Mouse (Mus musculus) midbrain, embryonic 14.5 days (tissue): Measurements from ENCODE around the gene Dcaf4. TPM values are rescaled to one million over a fixed set of nuclear protein-coding genes. Genes with fewer than 3 reads are reported as not detected.

Experiments
- ATAC-seq: fragments of 200-750 bp; cut with Nextera tagmentation; 2 replicates; pipeline ENCODE4 v1.8.0; 2017; ENCODE audit warnings: moderate number of reproducible peaks, moderate library complexity; ENCODE audit not compliant: low FRiP score, low TSS enrichment
- DNase-seq: peaks from one replicate; pipeline ENCODE4 v3.0.0-alpha.2; 2015
- H3K27ac ChIP-seq: fragments of 300-500 bp; sonication (generic); replicated peaks from 2 replicates; pipeline ENCODE4 v1.5.1; 2014; ENCODE audit warnings: mild to moderate bottlenecking, low read depth, low read length, moderate library complexity
- H3K27me3 ChIP-seq: fragments of 300-500 bp; sonication (generic); 2 replicates; pipeline ENCODE4 v1.6.1; 2014; ENCODE audit warnings: low read length, control low read depth, mixed read lengths; ENCODE audit not compliant: control insufficient read depth, insufficient read depth
- H3K36me3 ChIP-seq: fragments of 300-500 bp; sonication (generic); 2 replicates; pipeline ENCODE4 v1.6.1; 2014; ENCODE audit warnings: low read length, control low read depth; ENCODE audit not compliant: control insufficient read depth, insufficient read depth
- H3K4me1 ChIP-seq: fragments of 300-500 bp; sonication (generic); 2 replicates; pipeline ENCODE4 v1.6.1; 2014; ENCODE audit warnings: mild to moderate bottlenecking, antibody characterized with exemption, low read length, control low read depth; ENCODE audit not compliant: control insufficient read depth, insufficient read depth
- H3K4me2 ChIP-seq: fragments of 300-500 bp; sonication (generic); 2 replicates; pipeline ENCODE4 v1.6.1; 2014; ENCODE audit warnings: mild to moderate bottlenecking, low read length, moderate library complexity
- H3K4me3 ChIP-seq: fragments of 300-500 bp; sonication (generic); replicated peaks from 2 replicates; pipeline ENCODE4 v1.5.1; 2014; ENCODE audit warnings: low read depth, low read length
- H3K9ac ChIP-seq: fragments of 300-500 bp; sonication (generic); replicated peaks from 2 replicates; pipeline ENCODE4 v1.6.1; 2014; ENCODE audit warnings: mild to moderate bottlenecking, low read length, moderate library complexity
- H3K9me3 ChIP-seq: fragments of 300-500 bp; sonication (generic); 2 replicates; pipeline ENCODE4 v1.6.1; 2016; ENCODE audit warnings: low read length, control low read depth, mixed read lengths; ENCODE audit not compliant: control insufficient read depth
- WGBS: fragments of 180-500 bp; shearing (Covaris S2); extraction: QIAGEN DNeasy Blood & Tissue Kit; methylation state at CpG from one replicate; pipeline ENCODE4 v1.1.7; 2014; 5-methylcytosine and 5-hydroxymethylcytosine counted together
- polyA plus RNA-seq: library from polyadenylated mRNA; unstranded; fragments of >200 nt; fragmentation: Nextera tagmentation; extraction: Ambion mirVana; gene quantifications from 2 replicates; pipeline ENCODE4 v1.2.1, GENCODE M21; 2014

Dcaf4 gene
- polyA plus RNA-seq, 1 experiment from 2014 or later, result 41.4 TPM

GRCm38 (mm10) chr12:83491609-83492008 is 28.7 kb upstream of the Dcaf4 start:
- H3K36me3 ChIP-seq, result no peaks in the 10 kb centered on the region
- WGBS, result 47% methylated on average over 1 of the region's 1 CpGs
- no peak overlapping the region for H3K27ac ChIP-seq
- peaks cover 12% of the 10 kb centered on the region for H3K4me1 ChIP-seq
- H3K4me3 ChIP-seq, result no peak overlapping the region
- H3K27me3 ChIP-seq, result 0 out of 2 replicates have a peak, but pooled peaks cover 4% of the 10 kb centered on the region
- no peak overlapping the region for H3K9ac ChIP-seq
- no peaks in the 10 kb centered on the region for H3K9me3 ChIP-seq
- DNase-seq (no peak), ATAC-seq (no peak)
- no peak overlapping the region for H3K4me2 ChIP-seq

- Histone ChIP-seq H3K4me3 (no peak overlapping the region), H3K9me3 (no peaks in the 10 kb centered on the region), H3K27ac (no peak overlapping the region), H3K27me3 (0 out of 2 replicates have a peak, but pooled peaks cover 4% of the 10 kb centered on the region), H3K9ac (no peak overlapping the region), H3K36me3 (no peaks in the 10 kb centered on the region), H3K4me2 (no peak overlapping the region), H3K4me1 (peaks cover 12% of the 10 kb centered on the region)
- ATAC-seq, result no peak
- 82% methylated on average over 3 of the region's 3 CpGs for WGBS
- no peak for DNase-seq
Measured at GRCm38 (mm10) chr12:83492808-83493207, 27.5 kb upstream of the Dcaf4 start.

GRCm38 (mm10) chr12:83494196-83494595 is 26.1 kb upstream of the Dcaf4 start:
- no peak overlapping the region for H3K4me3 ChIP-seq
- no peak overlapping the region for H3K9ac ChIP-seq
- WGBS, result 89% methylated on average over 9 of the region's 9 CpGs
- ATAC-seq, result no peak
- H3K27me3 ChIP-seq, result 0 out of 2 replicates have a peak, but pooled peaks cover 2% of the 10 kb centered on the region
- H3K4me2 ChIP-seq, result no peak overlapping the region
- H3K4me1 ChIP-seq, result peaks cover 1% of the 10 kb centered on the region
- H3K9me3 ChIP-seq, result no peaks in the 10 kb centered on the region
- DNase-seq, result no peak
- H3K36me3 ChIP-seq, result no peaks in the 10 kb centered on the region
- no peak overlapping the region for H3K27ac ChIP-seq

DNA sequence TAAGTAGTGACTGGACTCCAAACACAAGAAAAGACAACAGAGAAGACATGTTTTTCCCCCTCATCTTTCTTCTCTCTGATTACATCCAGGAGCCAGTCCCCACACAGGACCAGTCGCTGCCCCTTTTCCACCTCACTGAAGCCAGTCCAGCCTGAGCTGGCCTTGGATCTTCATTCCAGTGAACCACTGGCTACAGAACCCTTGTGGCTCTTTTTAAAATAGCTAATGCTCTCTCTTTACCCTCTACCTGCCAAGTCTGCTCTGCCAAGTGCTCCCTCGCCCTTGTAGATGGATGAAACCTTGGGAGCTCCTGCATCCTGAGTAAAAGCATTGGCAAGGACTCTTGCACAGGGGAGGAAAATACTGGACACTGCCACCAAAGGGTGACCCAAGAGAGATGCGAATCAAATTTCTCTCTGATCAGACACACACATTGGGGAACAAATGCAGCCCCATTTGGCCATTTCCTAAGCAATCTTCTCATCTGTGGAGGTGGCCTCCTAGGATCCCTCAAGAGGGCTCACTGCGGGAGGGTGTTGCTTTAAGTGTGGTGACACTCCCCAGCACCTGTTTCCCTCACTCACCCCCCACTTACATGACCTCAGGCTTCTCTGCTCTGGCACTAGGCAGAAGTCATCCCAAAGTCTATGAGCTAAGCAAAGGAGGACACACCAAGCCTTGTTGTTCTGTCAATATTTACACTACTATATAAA is 24.9 kb upstream of the Dcaf4 start:
- H3K9ac ChIP-seq, result no peak overlapping the region
- H3K4me3 ChIP-seq, result no peak overlapping the region
- no peak overlapping the region for H3K4me2 ChIP-seq
- no peaks in the 10 kb centered on the region for H3K9me3 ChIP-seq
- DNase-seq (no peak), ATAC-seq (no peak)
- 82% methylated on average over 4 of the region's 4 CpGs for WGBS
- H3K36me3 ChIP-seq, result no peaks in the 10 kb centered on the region
- H3K27me3 ChIP-seq, result no peaks in the 10 kb centered on the region
- no peak overlapping the region for H3K27ac ChIP-seq
- H3K4me1 ChIP-seq, result no peaks in the 10 kb centered on the region

DNA sequence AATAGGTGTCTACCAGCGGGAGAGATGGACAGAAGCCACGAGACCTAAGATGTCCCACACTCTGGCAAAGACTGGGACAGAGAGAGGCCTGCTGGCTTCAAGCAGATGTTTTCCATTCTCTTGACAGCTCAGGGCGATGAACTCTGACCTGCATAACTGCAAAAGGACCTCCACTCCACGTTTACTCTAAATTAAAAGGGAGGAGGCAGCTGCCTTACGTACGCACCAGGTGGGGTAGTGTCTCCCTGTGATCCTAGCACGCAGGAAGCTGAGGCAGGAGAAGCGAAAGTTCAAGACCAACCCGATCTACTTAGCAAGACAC is 24.3 kb upstream of the Dcaf4 start:
- no peaks in the 10 kb centered on the region for H3K36me3 ChIP-seq
- H3K4me3 ChIP-seq, result no peak overlapping the region
- no peak overlapping the region for H3K4me2 ChIP-seq
- no peaks in the 10 kb centered on the region for H3K27me3 ChIP-seq
- no peak overlapping the region for H3K9ac ChIP-seq
- 73% methylated on average over 9 of the region's 9 CpGs for WGBS
- DNase-seq (no peak), ATAC-seq (no peak)
- H3K4me1 ChIP-seq, result no peaks in the 10 kb centered on the region
- H3K9me3 ChIP-seq, result no peaks in the 10 kb centered on the region
- no peak overlapping the region for H3K27ac ChIP-seq

GRCm38 (mm10) chr12:83496336-83496735 is 23.9 kb upstream of the Dcaf4 start:
- no peaks in the 10 kb centered on the region for H3K27me3 ChIP-seq
- WGBS, result 77% methylated on average over 4 of the region's 4 CpGs
- ATAC-seq (no peak), DNase-seq (no peak)
- H3K4me1 ChIP-seq, result no peaks in the 10 kb centered on the region
- no peak overlapping the region for H3K9ac ChIP-seq
- H3K4me2 ChIP-seq, result no peak overlapping the region
- no peaks in the 10 kb centered on the region for H3K36me3 ChIP-seq
- no peak overlapping the region for H3K4me3 ChIP-seq
- H3K9me3 ChIP-seq, result no peaks in the 10 kb centered on the region
- H3K27ac ChIP-seq, result no peak overlapping the region

DNA sequence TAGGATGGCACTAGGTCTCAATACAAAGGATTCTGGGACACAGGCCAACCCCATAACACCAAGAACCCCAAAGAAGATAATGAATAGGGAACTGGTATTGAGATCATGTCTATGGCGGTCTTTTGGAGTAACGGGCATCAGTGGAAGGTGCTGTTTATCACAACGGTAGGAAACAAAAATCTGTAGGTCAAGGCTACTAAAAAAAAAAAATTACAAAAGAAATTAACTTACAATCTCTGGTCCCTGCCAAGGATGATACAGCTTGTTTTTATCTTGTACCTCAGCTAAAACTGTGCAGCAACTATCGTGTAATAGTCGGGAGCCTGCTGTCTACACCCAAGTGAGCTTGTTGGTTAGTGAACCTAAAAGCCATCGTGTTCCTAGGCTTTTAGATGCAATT is 23.5 kb upstream of the Dcaf4 start:
- H3K36me3 ChIP-seq, result no peaks in the 10 kb centered on the region

GRCm38 (mm10) chr12:83497959-83498358 is 22.3 kb upstream of the Dcaf4 start:
- Histone ChIP-seq H3K36me3 (no peaks in the 10 kb centered on the region), H3K9me3 (no peaks in the 10 kb centered on the region), H3K4me1 (no peaks in the 10 kb centered on the region), H3K4me2 (no peak overlapping the region), H3K27ac (no peak overlapping the region), H3K4me3 (no peak overlapping the region), H3K9ac (no peak overlapping the region), H3K27me3 (no peaks in the 10 kb centered on the region)
- DNase-seq, result no peak
- ATAC-seq, result no peak
- 83% methylated on average over 3 of the region's 3 CpGs for WGBS

More for the DNA sequence above, 23.5 kb upstream of the Dcaf4 start:
- no peak overlapping the region for H3K4me2 ChIP-seq
- no peak overlapping the region for H3K9ac ChIP-seq
- no peak for DNase-seq
- no peaks in the 10 kb centered on the region for H3K4me1 ChIP-seq
- H3K27ac ChIP-seq, result no peak overlapping the region
- H3K27me3 ChIP-seq, result no peaks in the 10 kb centered on the region
- ATAC-seq, result no peak
- H3K4me3 ChIP-seq, result no peak overlapping the region
- no peaks in the 10 kb centered on the region for H3K9me3 ChIP-seq
- 91% methylated on average over 6 of the region's 6 CpGs for WGBS

- 67% methylated on average over 5 of the region's 5 CpGs for WGBS
Measured at GRCm38 (mm10) chr12:83499256-83499655, 21.0 kb upstream of the Dcaf4 start.

More at GRCm38 (mm10) chr12:83499256-83499655, 21.0 kb upstream of the Dcaf4 start:
- Histone ChIP-seq H3K9ac (no peak overlapping the region), H3K4me2 (no peak overlapping the region), H3K36me3 (no peaks in the 10 kb centered on the region), H3K27ac (no peak overlapping the region), H3K9me3 (no peaks in the 10 kb centered on the region), H3K27me3 (no peaks in the 10 kb centered on the region), H3K4me1 (no peaks in the 10 kb centered on the region), H3K4me3 (no peak overlapping the region)
- no peak for DNase-seq
- no peak for ATAC-seq
